Mouse (Mus musculus) ES-E14 (cell line): ENCODE measurements around the gene Pdcd4. TPM values are rescaled to one million over a fixed set of nuclear protein-coding genes. Genes with fewer than 3 reads are reported as not detected.
"Not testable (repeated sequence)": the region's sequence is repeated elsewhere in the genome, so short reads cannot be mapped to it uniquely, and the experiment has no call there.

Experiments used
- DNase-seq: peaks from one replicate; pipeline ENCODE4 v3.0.0-alpha.2; 2013; ENCODE audit warnings: low read depth, low spot score
- H3K27ac ChIP-seq: 2 replicates; pipeline ENCODE4 v1.5.1; 2012; ENCODE audit warnings: low read depth, mild to moderate bottlenecking, low read length, moderate library complexity, mixed read lengths; ENCODE audit not compliant: poor library complexity, insufficient read depth, severe bottlenecking
- H3K36me3 ChIP-seq: 2 replicates; pipeline ENCODE4 v1.6.1; 2012; ENCODE audit warnings: mild to moderate bottlenecking, low read length, moderate library complexity, mixed read lengths; ENCODE audit not compliant: control insufficient read depth, poor library complexity, insufficient read depth, severe bottlenecking
- H3K4me1 ChIP-seq, 2 experiments: fragments of 150-350 bp in 1 of 2; sonication (generic) in 1 of 2; 2 replicates each; pipeline ENCODE4 v1.6.1; 2012; ENCODE audit warnings: low read length in 2 of 2, mild to moderate bottlenecking in 1 of 2, mixed read lengths in 1 of 2; ENCODE audit not compliant: control insufficient read depth in 2 of 2, insufficient read depth in 2 of 2, poor library complexity in 1 of 2
- H3K4me3 ChIP-seq, 2 experiments: fragments of 150-350 bp in 1 of 2; sonication (generic) in 1 of 2; 2 replicates each; pipeline ENCODE4 v1.5.1; 2012; ENCODE audit warnings: low read length in 2 of 2, low read depth in 1 of 2, mild to moderate bottlenecking in 1 of 2, mixed read lengths in 1 of 2; ENCODE audit not compliant: insufficient read depth in 1 of 2, poor library complexity in 1 of 2, severe bottlenecking in 1 of 2
- H3K9ac ChIP-seq: 2 replicates; pipeline ENCODE4 v1.6.1; 2012; ENCODE audit warnings: low read depth, mild to moderate bottlenecking, low read length, mixed read lengths; ENCODE audit not compliant: poor library complexity, insufficient read depth, severe bottlenecking
- H3K9me3 ChIP-seq: fragments of 150-350 bp; sonication (generic); 2 replicates; pipeline ENCODE4 v1.6.1; 2012; ENCODE audit warnings: low read depth, mild to moderate bottlenecking, low read length; ENCODE audit not compliant: control insufficient read depth, insufficient read depth
- CHD2 ChIP-seq: IDR thresholded peaks from 2 replicates; pipeline ENCODE4 v1.6.1; 2014; ENCODE audit warnings: mild to moderate bottlenecking, low read depth, low read length, inconsistent platforms
- HCFC1 ChIP-seq: IDR thresholded peaks from 2 replicates; pipeline ENCODE4 v1.6.1; 2012; ENCODE audit warnings: low read length, inconsistent platforms, borderline replicate concordance; ENCODE audit not compliant: insufficient read depth
- MAFK ChIP-seq: IDR thresholded peaks from 2 replicates; pipeline ENCODE4 v1.6.1; 2014; ENCODE audit warnings: mild to moderate bottlenecking, low read depth, low read length, inconsistent platforms; ENCODE audit not compliant: insufficient read depth
- ZC3H11A ChIP-seq: IDR thresholded peaks from 2 replicates; pipeline ENCODE4 v1.6.1; 2012; ENCODE audit warnings: low read depth, mild to moderate bottlenecking, inconsistent platforms, low read length, borderline replicate concordance
- ZNF384 ChIP-seq: IDR thresholded peaks from 2 replicates; pipeline ENCODE4 v1.6.1; 2012; ENCODE audit warnings: low read depth, low read length, inconsistent platforms
- in situ Hi-C, 2 experiments: fragments of 600-800 bp; cut with MboI; formaldehyde crosslinking; loops; one replicate each; pipeline ENCODE4 v1.15.1; 2025; ENCODE audit warnings: low sequenced_read_pairs in 2 of 2, inconsistent platforms in 1 of 2; ENCODE audit not compliant: unreplicated experiment in 2 of 2
- total RNA-seq: library from RNA; depleted of rRNA; stranded (reverse); fragments of 300-350 nt; gene quantifications from 2 replicates; pipeline ENCODE4 v1.2.3, GENCODE M21; 2012

Gene Pdcd4
- total RNA-seq, 1 experiment: 13.4 TPM

GRCm38 (mm10) chr19:53906033-53906702 is 14.1 kb downstream of the Pdcd4 start:
- no peak for DNase-seq
- Histone ChIP-seq H3K36me3 (no peaks in the 10 kb centered on the region), H3K27ac (no peak overlapping the region), H3K9me3 (no peaks in the 10 kb centered on the region), H3K4me1 (no peaks in the 10 kb centered on the region), H3K4me3 (no peak overlapping the region), H3K9ac (no peak overlapping the region)
- TF ChIP-seq MAFK (no peak), ZC3H11A (no peak), HCFC1 (no peak), ZNF384 (no peak), CHD2 (no peak)
- in situ Hi-C loops: no loop called here

GRCm38 (mm10) chr19:53906703-53907070 is 14.7 kb downstream of the Pdcd4 start:
- H3K27ac ChIP-seq, H3K4me3 ChIP-seq, H3K36me3 ChIP-seq, H3K9ac ChIP-seq, H3K4me1 ChIP-seq, in situ Hi-C loops, DNase-seq, H3K9me3 ChIP-seq: not testable (repeated sequence)

GRCm38 (mm10) chr19:53914950-53915349 is 22.9 kb downstream of the Pdcd4 start:
- DNase-seq: no peak
- in situ Hi-C loops: no loop called here
- no peak overlapping the region for H3K9ac ChIP-seq
- H3K36me3 ChIP-seq: peaks cover 4% of the 10 kb centered on the region; the same call in 1 of the 2 replicates
- no peaks in the 10 kb centered on the region for H3K4me1 ChIP-seq
- no peak overlapping the region for H3K27ac ChIP-seq
- no peaks in the 10 kb centered on the region for H3K9me3 ChIP-seq
- no peak for TF ChIP-seq CHD2
- H3K4me3 ChIP-seq: no peak overlapping the region

- Histone ChIP-seq H3K4me1 (no peaks in the 10 kb centered on the region), H3K36me3 (0 out of 2 replicates have a peak, but pooled peaks cover 2% of the 10 kb centered on the region), H3K9ac (no peak overlapping the region), H3K27ac (no peak overlapping the region), H3K9me3 (no peaks in the 10 kb centered on the region), H3K4me3 (no peak overlapping the region)
- TF ChIP-seq HCFC1: no peak
- TF ChIP-seq ZC3H11A: no peak
- no peak for TF ChIP-seq CHD2
- no peak for TF ChIP-seq MAFK
- no peak for TF ChIP-seq ZNF384
- in situ Hi-C loops: no loop called here
- DNase-seq: no peak
Measured at GRCm38 (mm10) chr19:53919541-53919940, 27.5 kb downstream of the Pdcd4 start.

- in situ Hi-C loops, H3K36me3 ChIP-seq, H3K27ac ChIP-seq, H3K4me1 ChIP-seq, DNase-seq, H3K4me3 ChIP-seq, H3K9me3 ChIP-seq, H3K9ac ChIP-seq: not testable (repeated sequence)
Measured at GRCm38 (mm10) chr19:53921996-53922395, 30.0 kb downstream of the Pdcd4 start.
